Mouse (Mus musculus): ENCODE measurements around the gene Pax5.

DNA sequence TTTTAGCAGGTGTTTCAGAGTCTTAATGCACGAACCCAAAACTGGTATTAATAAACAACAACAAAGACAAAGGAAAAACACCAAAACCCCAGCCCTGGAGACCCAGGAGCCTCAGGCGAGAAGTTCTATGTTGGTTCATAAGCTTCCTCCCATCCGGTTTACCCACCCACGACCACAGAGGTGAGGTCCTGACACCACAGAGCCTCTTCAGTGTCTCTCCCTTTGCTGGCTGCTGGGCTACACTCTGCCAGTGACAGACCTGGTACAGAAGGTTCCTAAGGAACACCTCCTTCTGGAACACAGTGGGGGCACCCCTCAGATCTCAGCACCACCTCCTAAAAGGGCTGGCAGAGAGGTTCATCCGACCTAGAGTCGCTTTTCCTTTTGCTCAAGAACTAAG, 216.5 kb downstream of the Pax5 start:
- TF ChIP-seq POLR2A (IDR thresholded peaks at IDR 0.05; ENCODE audit: borderline replicate concordance, control insufficient read depth, low read depth, low read length) (no peak), CTCF (IDR thresholded peaks at IDR 0.05; ENCODE audit: control insufficient read depth, insufficient read depth, low read length) (no peak)

Data from bone marrow, adult 2 months (tissue).